Mouse (Mus musculus): ENCODE measurements around the gene Zfp961.

GRCm38 (mm10) chr8:71954666-71955065 lies 3.8 kb downstream of the Zfp961 start:
- no peak for TF ChIP-seq POU5F1 (IDR thresholded peaks at IDR 0.05; ENCODE audit: borderline replicate concordance, low read length)
- no peak for TF ChIP-seq CTCF (conservative IDR thresholded peaks at IDR 0.05; ENCODE audit: low read length)

All from E14TG2a.4 (cell line).